ENCODE assay signal across 11 mouse cellular contexts in genomic region chr2:181623401-181623800, GRCm38 (mm10). TPM values are rescaled to one million over a fixed set of nuclear protein-coding genes. Genes with fewer than 3 reads are reported as not detected.
DNase-seq lines count a peak whose midpoint lies in the region; ATAC-seq and TF ChIP-seq lines count a peak whose summit lies in the region.
"Had no signal": no experiment of that assay in that cellular context is flagged by ENCODE, and none has a peak within 500 bp of the region (broad histone marks: within the 10 kb centered on the region; RNA-seq: fewer than 3 reads in every experiment).

No protein-coding gene starts in this region.

- no peak overlapping the region for H3K27ac ChIP-seq in MEL (ENCODE audit: control insufficient read depth, low read depth, low read length)
- H3K27ac ChIP-seq: intestine, embryonic 15.5 days; midbrain, embryonic 12.5 days; stomach, embryonic 15.5 days had no signal

- intact Hi-C loops in left cerebral cortex, postnatal 14 days (cut with DNase I), result loop anchor here (5.0 kb wide), 1 partner anchor 54 kb away; no protein-coding TSS in a partner anchor

- ATAC-seq in erythroblast, adult 5-6 weeks (replicated peaks; ENCODE audit: low FRiP score, poor library complexity, severe bottlenecking), result no peak
- ATAC-seq: intestine, embryonic 15.5 days had no signal

- peaks cover 5 to 9% of the 10 kb centered on the region in 2 experiments for H3K36me3 ChIP-seq in MEL (ENCODE audit: control insufficient read depth in 1 of 2, insufficient read depth in 2 of 2, low read length in 2 of 2)

- H3K9me3 ChIP-seq in MEL (replicated peaks; ENCODE audit: insufficient read depth, low read length), result no peaks in the 10 kb centered on the region
- H3K9me3 ChIP-seq: intestine, embryonic 15.5 days; midbrain, embryonic 12.5 days; stomach, embryonic 15.5 days had no signal

- H3K4me1 ChIP-seq in MEL (ENCODE audit: control insufficient read depth in 1 of 2, insufficient read depth in 2 of 2, low read length in 2 of 2), result peaks cover 0 to 4% of the 10 kb centered on the region in 2 experiments; a peak in 1 of 4 replicates
- H3K4me1 ChIP-seq: intestine, embryonic 15.5 days; midbrain, embryonic 12.5 days; stomach, embryonic 15.5 days had no signal

- TF ChIP-seq POLR2A in MEL (IDR thresholded peaks at IDR 0.05; ENCODE audit: control insufficient read depth in 1 of 2, insufficient read depth in 1 of 2, low read depth in 1 of 2, low read length in 2 of 2, poor library complexity in 1 of 2), result no peak

- H3K9ac ChIP-seq in MEL (ENCODE audit: control insufficient read depth, low read depth, low read length, poor library complexity, severe bottlenecking), result no peak overlapping the region
- H3K9ac ChIP-seq: intestine, embryonic 15.5 days; midbrain, embryonic 12.5 days; stomach, embryonic 15.5 days had no signal

- no peaks in the 10 kb centered on the region for H3K27me3 ChIP-seq in MEL (ENCODE audit: control insufficient read depth in 1 of 2, insufficient read depth in 2 of 2, low read length in 2 of 2)
- H3K27me3 ChIP-seq: intestine, embryonic 15.5 days; midbrain, embryonic 12.5 days; stomach, embryonic 15.5 days had no signal

- no peaks in the 10 kb centered on the region for H3K79me2 ChIP-seq in MEL (ENCODE audit: control insufficient read depth, insufficient read depth, low read length, poor library complexity)

- TF ChIP-seq CTCF in MEL (IDR thresholded peaks at IDR 0.05 in 2 of 3, conservative IDR thresholded peaks at IDR 0.05 in 1 of 3; ENCODE audit: control insufficient read depth in 1 of 3, insufficient read depth in 1 of 3, low read depth in 2 of 3, low read length in 3 of 3, poor library complexity in 1 of 3, severe bottlenecking in 1 of 3), result peak; percentile 25 to 57 (median 33); a peak in 5 of 6 replicates

- H3K4me3 ChIP-seq in MEL (ENCODE audit: control insufficient read depth in 1 of 2, insufficient read depth in 1 of 2, low read depth in 2 of 2, low read length in 2 of 2), result no peak overlapping the region
- H3K4me3 ChIP-seq: intestine, embryonic 15.5 days; midbrain, embryonic 12.5 days; stomach, embryonic 15.5 days had no signal

- TF ChIP-seq EP300 in MEL (IDR thresholded peaks at IDR 0.05; ENCODE audit: low read depth in 1 of 2, low read length in 2 of 2), result no peak

- peak; percentile 22 for DNase-seq in embryo, embryonic 10 days (ENCODE audit: low spot score)
- DNase-seq in embryo, embryonic 9.5 days (ENCODE audit: extremely low spot score), result no peak
- peak; percentile 34 to 37 for DNase-seq in left cerebral cortex, postnatal 14 days (ENCODE audit: low spot score in 2 of 2)
- no peak for DNase-seq in left cerebral cortex, adult 11 months (ENCODE audit: low spot score)
- DNase-seq in MEL (ENCODE audit: low read depth, low spot score), result peak; percentile 39
- peak; percentile 49 for DNase-seq in kidney, postnatal 4 days
- no peak for DNase-seq in urinary bladder, postnatal 10 days (ENCODE audit: low spot score)

- peak; percentile 20; the same call in 1 of the 2 replicates for TF ChIP-seq RAD21 in MEL (IDR thresholded peaks at IDR 0.05; ENCODE audit: low read depth, low read length)

TF ChIP-seq in MEL, 35 proteins besides CTCF, POLR2A, EP300 and RAD21:
- TF ChIP-seq MYB (IDR thresholded peaks at IDR 0.05; ENCODE audit: low read depth, low read length) (no peak), SMC3 (IDR thresholded peaks at IDR 0.05; ENCODE audit: low read depth, low read length) (peak; percentile 53), RCOR1 (IDR thresholded peaks at IDR 0.05; ENCODE audit: low read depth, low read length) (no peak), ZMIZ1 (IDR thresholded peaks at IDR 0.05; ENCODE audit: low read depth, low read length) (no peak), USF2 (IDR thresholded peaks at IDR 0.05; ENCODE audit: borderline replicate concordance in 1 of 2, insufficient read depth in 1 of 2, low read depth in 1 of 2, low read length in 2 of 2) (no peak), MEF2A (IDR thresholded peaks at IDR 0.05; ENCODE audit: extremely low read depth, insufficient replicate concordance, low read depth, low read length, poor library complexity, severe bottlenecking) (no peak), JUND (IDR thresholded peaks at IDR 0.05; ENCODE audit: low read depth, low read length) (no peak), MAX (IDR thresholded peaks at IDR 0.05; ENCODE audit: low read length) (no peak)

RNA-seq across cellular contexts. Expression of gene Samd10, which starts 24.4 kb away (rescaled TPM):
- 10 to 100 TPM; 20.2 to 22.0 TPM for total RNA-seq in left cerebral cortex, postnatal 14 days (2021)
- total RNA-seq in MEL (2012; rRNA removed), result 0.56 and 0.89 TPM in 2 replicates
- 1 to 10 TPM in 1 of 2 experiments, not detected in 1; 4.6 TPM for polyA plus RNA-seq in MEL (2012; ENCODE audit: insufficient read depth in 1 of 2, insufficient read length in 2 of 2, low read depth in 1 of 2, low replicate concordance in 2 of 2, missing spikeins in 1 of 2)
- total RNA-seq in erythroblast, adult 5-6 weeks (2015; ENCODE audit: low replicate concordance), result 0.63 and 4.0 TPM in 2 replicates
- 0.56 and 1.9 TPM in 2 replicates for total RNA-seq in erythroblast, adult 5-6 weeks (2017; ENCODE audit: low replicate concordance)

RNA-seq across cellular contexts. Expression of gene Zfp512b, which starts 30.8 kb away (rescaled TPM):
- 100 to 1,000 TPM; 112 to 121 TPM for total RNA-seq in left cerebral cortex, postnatal 14 days (2021)
- total RNA-seq in MEL (2012; rRNA removed), result 13.4 and 15.5 TPM in 2 replicates
- polyA plus RNA-seq in MEL (2012; ENCODE audit: insufficient read depth in 1 of 2, insufficient read length in 2 of 2, low read depth in 1 of 2, low replicate concordance in 2 of 2, missing spikeins in 1 of 2), result 10 to 100 TPM in 1 of 2 experiments, not detected in 1; 37.6 TPM
- 2.1 and 6.3 TPM in 2 replicates for total RNA-seq in erythroblast, adult 5-6 weeks (2015; ENCODE audit: low replicate concordance)
- total RNA-seq in erythroblast, adult 5-6 weeks (2017; ENCODE audit: low replicate concordance), result 1.5 and 5.1 TPM in 2 replicates

RNA-seq across cellular contexts. Expression of gene Prpf6, which starts 31.7 kb away (rescaled TPM):
- 10 to 100 TPM; 48.3 to 51.3 TPM for total RNA-seq in left cerebral cortex, postnatal 14 days (2021)
- 56.0 and 58.7 TPM in 2 replicates for total RNA-seq in MEL (2012; rRNA removed)
- 10 to 100 TPM in 1 of 2 experiments, not detected in 1; 69.4 TPM for polyA plus RNA-seq in MEL (2012; ENCODE audit: insufficient read depth in 1 of 2, insufficient read length in 2 of 2, low read depth in 1 of 2, low replicate concordance in 2 of 2, missing spikeins in 1 of 2)
- total RNA-seq in erythroblast, adult 5-6 weeks (2015; ENCODE audit: low replicate concordance), result 9.2 and 16.9 TPM in 2 replicates
- total RNA-seq in erythroblast, adult 5-6 weeks (2017; ENCODE audit: low replicate concordance), result 21.0 and 30.1 TPM in 2 replicates

RNA-seq across cellular contexts. Expression of gene Gm29797, which starts 33.4 kb away (rescaled TPM):
- total RNA-seq in left cerebral cortex, postnatal 14 days (2021), result under 1 TPM in 1 of 2 experiments, not detected in 1; 0.78 TPM
- total RNA-seq in MEL (2012; rRNA removed), result not detected in 2 replicates
- not detected for polyA plus RNA-seq in MEL (2012; ENCODE audit: insufficient read depth in 1 of 2, insufficient read length in 2 of 2, low read depth in 1 of 2, low replicate concordance in 2 of 2, missing spikeins in 1 of 2)
- total RNA-seq in erythroblast, adult 5-6 weeks (2015; ENCODE audit: low replicate concordance), result not detected in 2 replicates
- not detected in 2 replicates for total RNA-seq in erythroblast, adult 5-6 weeks (2017; ENCODE audit: low replicate concordance)
- polyA plus RNA-seq: midbrain, embryonic 12.5 days had no signal

RNA-seq across cellular contexts. Expression of gene Uckl1, which starts 38.7 kb away (rescaled TPM):
- total RNA-seq in left cerebral cortex, postnatal 14 days (2021), result 10 to 100 TPM; 41.2 to 42.9 TPM
- 15.2 and 15.6 TPM in 2 replicates for total RNA-seq in MEL (2012; rRNA removed)
- polyA plus RNA-seq in MEL (2012; ENCODE audit: insufficient read depth in 1 of 2, insufficient read length in 2 of 2, low read depth in 1 of 2, low replicate concordance in 2 of 2, missing spikeins in 1 of 2), result 10 to 100 TPM in 1 of 2 experiments, not detected in 1; 24.6 TPM
- 18.8 and 40.8 TPM in 2 replicates for total RNA-seq in erythroblast, adult 5-6 weeks (2015; ENCODE audit: low replicate concordance)
- 11.6 and 16.0 TPM in 2 replicates for total RNA-seq in erythroblast, adult 5-6 weeks (2017; ENCODE audit: low replicate concordance)

Comparison
In these comparisons a context has a peak if more than half of its experiments do, and no peak if none do; other contexts are left out.
1. DNase-seq: peak in embryo, embryonic 10 days (single experiment), left cerebral cortex, postnatal 14 days (2 of 2), MEL (single experiment) and kidney, postnatal 4 days (2 of 2); none in embryo, embryonic 9.5 days (single experiment), left cerebral cortex, adult 11 months (single experiment) and urinary bladder, postnatal 10 days (single experiment).
2. RNA of gene Samd10, which starts 24.4 kb away (total RNA-seq): 20.2 to 22.0 TPM in left cerebral cortex, postnatal 14 days; 0.56 to 4.0 TPM in erythroblast, adult 5-6 weeks and 0.56 to 0.89 TPM in MEL; every median in the first group is over 4 times any median in the second.